Mouse (Mus musculus): ENCODE results near the gene Lrg1.

GRCm38 (mm10) chr17:56106981-56107380, 14.8 kb downstream of the Lrg1 start:
- no peak for TF ChIP-seq CTCF (IDR thresholded peaks at IDR 0.05; ENCODE audit: extremely low read depth, insufficient read depth, low read length)
- no peak for TF ChIP-seq POLR2A (IDR thresholded peaks at IDR 0.05; ENCODE audit: extremely low read depth, insufficient read depth, low read length)
